Mouse (Mus musculus) hindbrain, embryonic 14.5 days (tissue): ENCODE measurements around the gene Ect2. TPM values are rescaled to one million over a fixed set of nuclear protein-coding genes. Genes with fewer than 3 reads are reported as not detected.

Experiments
- ATAC-seq: fragments of 200-750 bp; cut with Nextera tagmentation; 2 replicates; pipeline ENCODE4 v1.8.0; 2017; ENCODE audit warnings: moderate number of reproducible peaks, mild to moderate bottlenecking, moderate TSS enrichment, moderate library complexity; ENCODE audit not compliant: low FRiP score
- DNase-seq: peaks from one replicate; pipeline ENCODE4 v3.0.0-alpha.2; 2015; ENCODE audit warnings: low spot score
- H3K27ac ChIP-seq: fragments of 300-500 bp; sonication (generic); 2 replicates; pipeline ENCODE4 v1.5.1; 2014; ENCODE audit warnings: mild to moderate bottlenecking, moderate library complexity
- H3K27me3 ChIP-seq: fragments of 300-500 bp; sonication (generic); 2 replicates; pipeline ENCODE4 v1.6.1; 2014; ENCODE audit warnings: mild to moderate bottlenecking, low read length, mixed read lengths; ENCODE audit not compliant: control insufficient read depth, insufficient read depth
- H3K36me3 ChIP-seq: fragments of 300-500 bp; sonication (generic); replicated peaks from 2 replicates; pipeline ENCODE4 v1.6.1; 2014; ENCODE audit not compliant: control insufficient read depth, insufficient read depth
- H3K4me1 ChIP-seq: fragments of 300-500 bp; sonication (generic); replicated peaks from 2 replicates; pipeline ENCODE4 v1.6.1; 2014; ENCODE audit warnings: antibody characterized with exemption, low read length, mixed read lengths; ENCODE audit not compliant: control insufficient read depth, insufficient read depth
- H3K4me2 ChIP-seq: fragments of 300-500 bp; sonication (generic); replicated peaks from 2 replicates; pipeline ENCODE4 v1.6.1; 2014; ENCODE audit warnings: mild to moderate bottlenecking, moderate library complexity
- H3K4me3 ChIP-seq: fragments of 300-500 bp; sonication (generic); replicated peaks from 2 replicates; pipeline ENCODE4 v1.5.1; 2014; ENCODE audit warnings: mild to moderate bottlenecking, low read length
- H3K9ac ChIP-seq: fragments of 300-500 bp; sonication (generic); 2 replicates; pipeline ENCODE4 v1.6.1; 2014
- H3K9me3 ChIP-seq: fragments of 300-500 bp; sonication (generic); 2 replicates; pipeline ENCODE4 v1.6.1; 2016; ENCODE audit warnings: low read length; ENCODE audit not compliant: control insufficient read depth
- WGBS: fragments of 180-500 bp; shearing (Covaris S2); extraction: QIAGEN DNeasy Blood & Tissue Kit; methylation state at CpG from one replicate; pipeline ENCODE4 v1.1.7; 2014; 5-methylcytosine and 5-hydroxymethylcytosine counted together
- polyA plus RNA-seq: library from polyadenylated mRNA; unstranded; fragments of >200 nt; fragmentation: Nextera tagmentation; extraction: Ambion mirVana; gene quantifications from 2 replicates; pipeline ENCODE4 v1.2.1, GENCODE M21; 2014

The Ect2 gene
- polyA plus RNA-seq, 1 experiment from 2014 or later: 10.0 TPM

DNA sequence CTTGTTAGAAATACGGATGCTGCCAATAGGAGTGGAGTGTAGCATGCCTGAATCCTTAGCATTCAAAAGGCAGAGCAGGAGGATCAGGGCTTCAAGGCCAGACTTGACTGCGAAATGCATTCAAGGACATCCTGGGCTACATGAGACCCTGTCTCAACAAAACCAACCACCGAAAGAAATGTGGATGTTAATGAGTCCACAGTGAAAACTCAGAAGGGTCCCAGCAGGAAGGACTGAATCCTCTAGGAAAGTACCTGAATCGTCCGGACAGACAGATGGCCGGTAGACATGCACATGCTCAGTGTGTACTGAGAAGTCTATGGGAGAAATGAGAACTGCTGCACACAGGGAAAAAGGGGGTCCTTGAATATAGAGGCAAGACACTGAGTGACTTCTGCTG, 67.5 kb downstream of the Ect2 start:
- no peaks in the 10 kb centered on the region for H3K27me3 ChIP-seq
- WGBS: 94% methylated on average over 6 of the region's 6 CpGs
- H3K4me3 ChIP-seq: no peak overlapping the region
- DNase-seq (no peak), ATAC-seq (no peak)
- H3K4me1 ChIP-seq: no peaks in the 10 kb centered on the region
- H3K9me3 ChIP-seq: no peaks in the 10 kb centered on the region
- no peak overlapping the region for H3K4me2 ChIP-seq
- H3K9ac ChIP-seq: no peak overlapping the region
- no peaks in the 10 kb centered on the region for H3K36me3 ChIP-seq
- no peak overlapping the region for H3K27ac ChIP-seq

DNA sequence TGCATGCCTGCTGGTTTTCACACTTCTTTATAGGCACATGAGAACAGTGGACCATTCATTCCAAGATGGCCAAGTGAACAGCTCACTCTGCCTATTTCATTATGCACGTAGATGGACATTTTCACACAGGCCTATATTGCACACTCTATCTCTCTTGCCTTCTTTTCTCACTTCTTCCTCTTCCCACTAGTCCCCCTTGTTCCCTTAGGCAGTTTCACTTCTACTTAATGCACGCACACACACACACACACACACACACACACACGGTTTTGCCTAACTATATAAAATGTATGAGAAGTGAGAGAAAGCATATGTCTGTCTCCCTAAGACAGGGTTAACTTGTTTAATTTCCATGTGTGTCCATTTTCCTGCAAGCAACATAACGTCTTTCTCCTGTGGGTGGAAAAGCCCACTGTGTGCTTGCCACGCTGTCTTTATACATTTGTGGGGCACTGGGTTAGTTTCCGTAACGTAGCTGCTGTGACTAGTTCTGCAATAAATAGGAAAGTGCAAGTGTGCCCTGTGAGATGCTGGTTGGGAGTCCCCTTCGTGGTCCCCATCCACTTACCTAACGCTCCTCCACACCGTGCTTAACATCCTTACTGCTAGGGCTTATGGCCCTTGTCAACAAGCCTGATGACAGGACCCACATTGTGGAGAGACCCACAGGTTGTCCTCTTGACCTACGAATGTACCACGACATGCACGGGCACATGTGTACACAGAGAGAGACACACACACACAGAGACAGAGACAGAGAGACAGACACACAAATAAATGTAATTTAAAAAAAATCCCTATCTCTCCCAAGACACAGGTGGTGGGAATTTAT, 72.2 kb downstream of the Ect2 start:
- Histone ChIP-seq H3K36me3 (no peaks in the 10 kb centered on the region), H3K9me3 (no peaks in the 10 kb centered on the region)
- 90% methylated on average over 13 of the region's 13 CpGs for WGBS

DNA sequence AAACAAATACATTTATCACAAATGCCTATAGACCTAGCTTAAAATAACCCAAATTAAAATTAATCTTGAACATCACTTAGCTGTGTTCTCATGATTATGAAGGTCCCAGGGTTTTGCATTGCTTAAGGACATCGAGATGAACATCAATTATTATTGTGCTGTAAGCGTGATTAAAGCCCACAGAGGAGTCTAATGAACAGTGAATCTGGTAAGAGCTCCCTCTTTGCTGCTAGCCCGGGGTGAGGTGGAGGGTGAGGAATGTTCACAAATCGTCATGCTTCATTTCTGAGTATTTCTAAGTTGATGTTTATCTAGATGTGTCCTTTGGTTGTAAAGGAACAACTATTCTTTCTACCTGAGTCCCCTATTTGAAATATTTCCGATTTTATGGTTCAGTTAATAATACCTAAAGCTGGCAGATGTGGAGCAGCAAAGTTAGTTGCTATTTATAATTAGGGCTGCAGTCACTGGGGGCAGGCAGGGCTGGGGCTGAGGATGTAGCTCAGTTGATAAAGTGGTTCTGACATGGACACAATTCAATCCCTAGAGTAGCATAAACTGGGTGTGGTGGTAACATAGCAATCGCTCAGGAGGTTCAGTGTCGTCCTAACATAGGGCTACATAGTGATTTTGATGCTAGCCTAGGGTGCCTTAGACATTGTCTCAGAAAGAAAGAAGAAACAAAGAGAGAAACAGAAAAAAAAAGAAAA, 73.5 kb downstream of the Ect2 start:
- H3K4me1 ChIP-seq: no peaks in the 10 kb centered on the region
- WGBS: 77% methylated on average over 7 of the region's 7 CpGs
- H3K27me3 ChIP-seq: no peaks in the 10 kb centered on the region
- H3K9me3 ChIP-seq: no peaks in the 10 kb centered on the region
- H3K9ac ChIP-seq: no peak overlapping the region
- no peak overlapping the region; the same call in 1 of the 2 replicates for H3K27ac ChIP-seq
- ATAC-seq (no peak), DNase-seq (no peak)
- no peak overlapping the region for H3K4me2 ChIP-seq
- H3K36me3 ChIP-seq: no peaks in the 10 kb centered on the region
- no peak overlapping the region for H3K4me3 ChIP-seq

More for the DNA sequence above, 72.2 kb downstream of the Ect2 start:
- Histone ChIP-seq H3K4me1 (no peaks in the 10 kb centered on the region), H3K4me2 (no peak overlapping the region), H3K4me3 (no peak overlapping the region), H3K9ac (no peak overlapping the region), H3K27ac (no peak overlapping the region), H3K27me3 (no peaks in the 10 kb centered on the region)
- no peak for DNase-seq
- ATAC-seq: no peak

DNA sequence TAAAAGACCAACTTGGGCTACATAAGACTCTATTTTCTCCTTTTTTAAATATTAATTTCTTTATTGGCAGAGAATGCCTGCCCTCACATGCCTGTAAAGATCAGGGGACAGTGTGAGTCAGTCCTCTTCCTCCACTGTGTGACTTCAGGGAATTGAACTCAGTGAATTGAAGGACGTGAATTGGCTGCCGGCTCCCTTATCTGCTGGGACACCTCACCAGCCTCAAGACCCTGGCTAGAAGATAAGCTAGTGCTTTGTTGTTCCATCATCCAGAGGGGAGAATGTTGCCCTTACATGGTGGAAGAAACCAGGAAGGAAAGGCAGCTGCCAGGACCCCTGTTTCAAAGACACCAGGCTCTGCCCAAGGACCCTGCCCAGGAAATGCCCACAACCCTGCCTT, 79.8 kb downstream of the Ect2 start:
- 88% methylated on average over 2 of the region's 2 CpGs for WGBS
- Histone ChIP-seq H3K27ac (no peak overlapping the region), H3K4me1 (no peaks in the 10 kb centered on the region), H3K9ac (no peak overlapping the region), H3K4me2 (no peak overlapping the region), H3K9me3 (no peaks in the 10 kb centered on the region), H3K4me3 (no peak overlapping the region), H3K27me3 (no peaks in the 10 kb centered on the region), H3K36me3 (no peaks in the 10 kb centered on the region)
- ATAC-seq: no peak
- no peak for DNase-seq

DNA sequence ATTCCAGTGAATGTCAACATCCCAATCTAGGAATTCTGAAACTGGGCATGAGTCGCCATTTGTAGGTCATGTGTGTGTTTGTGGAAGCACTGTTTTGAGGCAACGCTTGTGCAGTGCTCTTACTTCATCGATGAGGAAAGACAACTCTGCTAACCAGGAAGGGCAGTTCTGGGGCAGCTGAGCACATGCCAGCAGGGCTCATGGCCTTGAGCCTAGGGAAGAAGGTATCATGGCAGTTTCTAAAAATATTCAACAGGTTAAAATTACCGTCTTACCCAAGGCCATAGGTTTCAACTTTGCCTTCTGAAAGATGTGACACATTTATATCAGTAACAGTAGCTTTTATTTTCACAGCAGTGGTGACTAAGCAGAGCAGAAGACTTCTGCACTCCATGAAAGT, 82.0 kb downstream of the Ect2 start:
- no peaks in the 10 kb centered on the region for H3K27me3 ChIP-seq
- no peaks in the 10 kb centered on the region for H3K36me3 ChIP-seq
- ATAC-seq (no peak), DNase-seq (no peak)
- no peak overlapping the region for H3K9ac ChIP-seq
- H3K4me2 ChIP-seq: no peak overlapping the region
- WGBS: 94% methylated on average over 4 of the region's 4 CpGs
- no peak overlapping the region for H3K27ac ChIP-seq
- no peak overlapping the region for H3K4me3 ChIP-seq
- H3K9me3 ChIP-seq: no peaks in the 10 kb centered on the region
- H3K4me1 ChIP-seq: no peaks in the 10 kb centered on the region

DNA sequence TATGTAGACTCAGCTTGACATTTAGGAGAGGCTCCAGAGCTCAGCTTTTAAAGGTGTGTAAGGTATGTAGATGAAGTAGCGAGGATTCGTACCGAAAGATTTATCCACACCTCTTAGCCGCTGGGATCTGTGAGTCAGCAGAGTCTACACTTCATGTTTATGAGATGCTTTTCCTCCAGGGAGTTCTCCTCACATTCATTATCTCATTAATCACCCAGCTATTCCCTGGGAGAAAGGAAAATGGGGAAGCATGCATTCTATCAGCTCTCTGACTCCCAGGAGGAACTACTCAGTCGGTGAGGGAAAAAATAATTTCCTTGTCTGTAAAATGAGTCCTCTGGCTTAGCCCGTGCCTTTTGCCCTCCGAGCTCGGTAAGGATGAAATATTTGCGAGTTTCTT, 83.3 kb downstream of the Ect2 start:
- Histone ChIP-seq H3K9ac (no peak overlapping the region), H3K4me2 (0 out of 2 replicates have a peak overlapping the region, but pooled peaks have one; percentile 8), H3K27ac (peak overlapping the region; percentile 45; the same call in 1 of the 2 replicates), H3K4me3 (no peak overlapping the region), H3K9me3 (no peaks in the 10 kb centered on the region), H3K4me1 (no peaks in the 10 kb centered on the region), H3K27me3 (no peaks in the 10 kb centered on the region), H3K36me3 (no peaks in the 10 kb centered on the region)
- DNase-seq (peak; percentile 59), ATAC-seq (no peak)
- 50% methylated on average over 9 of the region's 9 CpGs for WGBS

DNA sequence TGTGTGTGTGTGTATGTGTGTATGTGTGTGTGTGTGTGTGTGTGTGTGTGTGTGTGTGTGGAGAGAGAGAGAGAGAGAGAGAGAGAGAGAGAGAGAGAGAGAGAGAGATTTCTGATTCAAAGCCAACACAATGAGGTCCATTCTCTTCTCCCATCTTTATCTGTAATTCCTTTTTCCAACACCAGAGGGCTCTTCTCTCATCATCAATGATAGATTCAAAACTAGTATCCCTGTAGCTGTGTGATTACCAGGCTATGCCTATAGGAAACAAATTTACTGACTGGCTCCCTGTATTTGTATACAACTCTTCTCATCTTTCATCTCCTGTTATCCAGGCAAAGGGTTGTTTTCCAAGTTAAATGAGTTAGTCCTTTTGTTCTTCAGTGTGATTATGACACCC, 86.5 kb downstream of the Ect2 start:
- H3K27me3 ChIP-seq: no peaks in the 10 kb centered on the region
- ATAC-seq (no peak), DNase-seq (no peak)
- H3K4me2 ChIP-seq: no peak overlapping the region
- no peak overlapping the region for H3K27ac ChIP-seq
- H3K4me1 ChIP-seq: no peaks in the 10 kb centered on the region
- H3K36me3 ChIP-seq: no peaks in the 10 kb centered on the region
- H3K9ac ChIP-seq: no peak overlapping the region
- no peak overlapping the region for H3K4me3 ChIP-seq
- H3K9me3 ChIP-seq: no peaks in the 10 kb centered on the region

DNA sequence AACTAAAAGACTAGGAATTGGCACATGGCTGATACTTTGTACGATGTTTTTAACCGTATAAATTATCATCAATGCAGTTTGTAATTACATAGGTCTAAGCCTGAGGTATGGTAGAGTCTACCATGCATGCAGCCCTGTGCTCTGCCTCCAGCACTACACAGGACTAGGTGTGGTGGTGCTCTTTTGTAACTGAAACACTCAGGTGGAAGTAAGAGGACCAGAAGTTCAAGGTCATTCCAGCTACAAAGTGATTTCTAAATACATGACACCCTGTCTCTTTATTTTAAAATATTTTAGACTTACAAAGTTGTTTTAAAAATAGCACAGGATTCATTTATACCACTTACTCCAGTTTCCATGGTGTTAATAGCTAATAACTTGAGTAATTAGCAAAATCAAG, 88.8 kb downstream of the Ect2 start:
- 0 out of 2 replicates have a peak, but pooled peaks cover 4% of the 10 kb centered on the region for H3K4me1 ChIP-seq
- H3K4me3 ChIP-seq: no peak overlapping the region
- H3K36me3 ChIP-seq: no peaks in the 10 kb centered on the region
- DNase-seq: no peak
- H3K27me3 ChIP-seq: no peaks in the 10 kb centered on the region
- no peak overlapping the region for H3K4me2 ChIP-seq
- H3K9ac ChIP-seq: no peak overlapping the region
- ATAC-seq: no peak
- WGBS: 94% methylated on average over 2 of the region's 2 CpGs
- H3K27ac ChIP-seq: no peak overlapping the region
- no peaks in the 10 kb centered on the region for H3K9me3 ChIP-seq

DNA sequence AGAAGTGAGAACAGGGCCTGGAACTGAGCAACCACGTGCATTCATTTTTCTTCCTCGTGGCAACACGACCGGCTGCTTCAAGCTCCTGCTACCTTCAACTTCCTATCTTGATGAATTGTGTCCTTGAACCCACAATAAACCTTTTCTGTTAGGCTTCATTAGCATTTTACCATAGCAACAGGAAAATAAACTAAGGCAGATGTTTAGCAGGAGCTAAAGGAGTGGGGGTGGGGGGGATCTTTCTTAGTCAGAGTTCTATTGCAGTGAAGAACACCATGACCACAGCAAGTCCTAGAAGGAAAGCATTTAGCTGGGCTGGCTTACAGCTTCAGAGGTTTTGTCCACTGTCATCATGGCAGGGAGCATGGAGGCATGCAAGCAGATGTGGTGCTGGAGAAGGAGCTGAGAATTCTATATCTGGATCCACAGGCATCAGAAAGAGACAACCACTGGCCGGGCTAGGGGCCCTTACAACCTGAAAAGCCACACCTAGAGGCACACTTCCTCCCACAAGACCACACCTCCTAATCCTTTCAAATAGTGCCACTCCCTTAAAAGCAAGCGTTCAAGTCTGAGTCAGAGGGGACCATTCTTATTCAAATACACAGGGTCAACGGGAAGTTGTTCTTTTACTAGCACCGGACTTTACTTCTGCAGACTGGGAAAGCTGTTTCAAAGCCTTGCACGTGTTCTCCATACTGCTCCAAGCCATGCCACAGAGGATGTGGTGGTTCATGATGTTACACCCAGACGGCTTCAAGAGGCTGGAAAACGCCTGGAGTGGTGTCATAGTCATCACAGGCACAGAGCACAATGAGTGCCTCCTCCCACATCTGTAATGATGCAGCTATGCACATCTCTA, 90.0 kb downstream of the Ect2 start:
- H3K4me1 ChIP-seq: 0 out of 2 replicates have a peak, but pooled peaks cover 7% of the 10 kb centered on the region
- no peaks in the 10 kb centered on the region for H3K27me3 ChIP-seq
- H3K4me3 ChIP-seq: no peak overlapping the region
- no peak overlapping the region for H3K9ac ChIP-seq
- H3K36me3 ChIP-seq: no peaks in the 10 kb centered on the region
- no peak overlapping the region for H3K27ac ChIP-seq
- ATAC-seq (no peak), DNase-seq (no peak)
- WGBS: 67% methylated on average over 11 of the region's 11 CpGs
- no peak overlapping the region for H3K4me2 ChIP-seq
- no peaks in the 10 kb centered on the region for H3K9me3 ChIP-seq
